Mouse (Mus musculus): ENCODE results near the gene Slc29a2.

GRCm38 (mm10) chr19:4989434-4990255 is 34.0 kb upstream of the Slc29a2 start:
- TF ChIP-seq CTCF (conservative IDR thresholded peaks at IDR 0.05 in 1 of 2, IDR thresholded peaks at IDR 0.05 in 1 of 2; ENCODE audit: low read depth in 2 of 2, low read length in 2 of 2) (no peak), TCF12 (IDR thresholded peaks at IDR 0.05; ENCODE audit: low read depth, low read length) (no peak), IRF4 (IDR thresholded peaks at IDR 0.05; ENCODE audit: low read depth, low read length) (no peak), E2F4 (IDR thresholded peaks at IDR 0.05; ENCODE audit: insufficient replicate concordance, low read depth, low read length) (no peak), BHLHE40 (IDR thresholded peaks at IDR 0.05; ENCODE audit: low read depth, low read length) (no peak)
